Mouse (Mus musculus) MEL (cell line): ENCODE measurements around the gene Nxph3.

ENCODE experiments used
- EP300 ChIP-seq, 2 experiments: IDR thresholded peaks; 2 replicates each; pipeline ENCODE4 v1.6.1; 2011; ENCODE audit warnings: improper control_type of control experiment in 2 of 2, low read length in 2 of 2, low read depth in 1 of 2, mild to moderate bottlenecking in 1 of 2
- MAFK ChIP-seq: IDR thresholded peaks from 2 replicates; pipeline ENCODE4 v1.6.1; 2011; ENCODE audit warnings: low read depth, mild to moderate bottlenecking, low read length, improper control_type of control experiment, borderline replicate concordance
- POLR2A ChIP-seq, 2 experiments: IDR thresholded peaks; 2 replicates each; pipeline ENCODE4 v1.6.1; 2011 to 2012; ENCODE audit warnings: low read length in 2 of 2, mild to moderate bottlenecking in 2 of 2, control low read depth in 1 of 2, improper control_type of control experiment in 1 of 2, low read depth in 1 of 2, moderate library complexity in 1 of 2; ENCODE audit not compliant: control insufficient read depth in 1 of 2, insufficient read depth in 1 of 2, poor library complexity in 1 of 2
- TCF12 ChIP-seq: IDR thresholded peaks from 2 replicates; pipeline ENCODE4 v1.6.1; 2014; ENCODE audit warnings: low read depth, mild to moderate bottlenecking, inconsistent platforms, low read length, improper control_type of control experiment, moderate library complexity
- UBTF ChIP-seq: IDR thresholded peaks from 2 replicates; pipeline ENCODE4 v1.6.1; 2012; ENCODE audit warnings: low read depth, mild to moderate bottlenecking, inconsistent platforms, low read length, improper control_type of control experiment, moderate library complexity, borderline replicate concordance; ENCODE audit not compliant: insufficient read depth

DNA sequence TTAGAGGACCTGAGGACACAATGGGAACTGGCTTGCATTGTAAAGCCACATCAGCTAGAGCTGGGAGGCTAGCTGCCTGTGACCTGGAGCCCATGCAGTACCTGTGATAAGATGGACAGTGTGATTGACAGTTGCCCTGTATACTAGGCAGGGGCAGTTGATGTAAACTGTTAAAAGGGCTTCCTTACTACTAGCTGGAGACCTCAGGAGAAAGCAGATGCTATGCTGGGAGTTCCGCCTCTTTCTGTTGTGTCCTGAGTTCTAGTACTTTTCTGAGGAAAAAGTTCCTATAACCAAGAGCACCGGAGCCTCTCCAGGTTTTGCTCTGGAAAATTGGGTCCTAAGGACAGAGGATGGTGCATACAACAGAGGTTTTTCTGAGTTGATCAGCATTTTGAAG is 27.1 kb downstream of the Nxph3 start:
- TF ChIP-seq UBTF (no peak), POLR2A (IDR thresholded peaks at IDR 0.05; ENCODE audit: control insufficient read depth in 1 of 2, insufficient read depth in 1 of 2, low read depth in 1 of 2, low read length in 2 of 2, poor library complexity in 1 of 2) (no peak), MAFK (no peak), EP300 (IDR thresholded peaks at IDR 0.05; ENCODE audit: low read depth in 1 of 2, low read length in 2 of 2) (no peak), TCF12 (no peak)
